Mouse (Mus musculus) spleen, adult 12 weeks (tissue): Measurements from ENCODE around the gene Adam11.

Source experiments
- DNase-seq: peaks from one replicate; pipeline ENCODE4 v3.0.0; 2022; ENCODE audit warnings: low spot score

Gene Adam11

GRCm38 (mm10) chr11:102779081-102779638, 17.9 kb downstream of the Adam11 start:
- no peak for DNase-seq

- no peak for DNase-seq
Observed at GRCm38 (mm10) chr11:102779824-102780223, 18.6 kb downstream of the Adam11 start.

DNA sequence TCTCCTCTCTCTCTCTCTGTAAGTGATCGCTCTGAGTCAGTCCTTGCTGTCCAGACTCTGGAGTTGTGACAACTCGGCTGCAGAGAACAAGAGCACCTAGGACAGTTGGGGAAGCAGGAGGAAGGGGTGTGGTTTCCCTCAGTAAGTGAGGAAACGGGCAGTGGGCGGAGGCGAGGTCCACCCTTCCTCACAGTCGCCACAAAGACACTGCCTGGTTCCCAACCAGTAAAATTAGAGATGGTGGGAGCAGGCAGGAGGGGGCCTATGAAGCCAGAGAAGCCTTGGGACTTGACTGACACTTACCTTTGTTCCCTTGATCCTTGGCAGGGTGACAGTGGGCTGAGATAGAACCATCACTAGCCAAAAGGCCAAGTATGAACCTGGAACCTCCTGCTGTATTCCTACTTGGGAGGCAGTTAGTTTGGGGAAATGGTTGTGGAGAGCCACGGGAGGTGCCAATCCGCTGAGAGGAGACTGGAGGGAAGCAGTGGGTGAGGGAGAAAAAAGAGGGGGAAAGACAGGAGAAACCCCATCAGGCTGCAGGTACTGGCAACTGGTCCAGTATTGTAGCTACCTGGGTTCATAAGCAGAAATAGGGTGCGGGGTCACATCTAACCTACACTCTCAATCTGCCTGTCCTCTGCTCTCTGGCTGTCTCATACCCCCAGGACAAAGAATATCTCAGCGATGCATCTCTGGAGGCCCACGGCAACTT, 19.2 kb downstream of the Adam11 start:
- no peak for DNase-seq

- DNase-seq = no peak
Observed at GRCm38 (mm10) chr11:102780986-102781351, 19.7 kb downstream of the Adam11 start.

DNA sequence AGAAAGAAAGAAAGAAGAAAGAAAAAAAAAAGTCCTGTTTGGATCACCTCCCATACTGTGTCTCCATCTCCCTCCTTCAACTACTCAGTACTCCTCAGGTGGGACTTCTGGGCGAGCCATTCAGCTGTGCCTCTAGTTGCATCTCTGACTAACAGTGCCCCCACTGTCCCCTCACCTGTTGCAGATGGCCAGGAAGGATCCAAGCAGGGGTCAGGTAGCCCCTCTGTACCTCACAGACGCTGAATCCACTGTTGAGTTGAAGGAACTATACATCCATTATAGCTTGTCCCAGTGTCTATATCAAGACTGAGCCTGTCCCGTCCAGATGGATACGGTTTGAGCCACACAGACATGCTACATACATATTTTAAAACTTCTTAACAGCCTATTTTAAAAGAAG, 20.3 kb downstream of the Adam11 start:
- no peak for DNase-seq

GRCm38 (mm10) chr11:102783443-102783842, 22.2 kb downstream of the Adam11 start:
- DNase-seq = no peak

DNA sequence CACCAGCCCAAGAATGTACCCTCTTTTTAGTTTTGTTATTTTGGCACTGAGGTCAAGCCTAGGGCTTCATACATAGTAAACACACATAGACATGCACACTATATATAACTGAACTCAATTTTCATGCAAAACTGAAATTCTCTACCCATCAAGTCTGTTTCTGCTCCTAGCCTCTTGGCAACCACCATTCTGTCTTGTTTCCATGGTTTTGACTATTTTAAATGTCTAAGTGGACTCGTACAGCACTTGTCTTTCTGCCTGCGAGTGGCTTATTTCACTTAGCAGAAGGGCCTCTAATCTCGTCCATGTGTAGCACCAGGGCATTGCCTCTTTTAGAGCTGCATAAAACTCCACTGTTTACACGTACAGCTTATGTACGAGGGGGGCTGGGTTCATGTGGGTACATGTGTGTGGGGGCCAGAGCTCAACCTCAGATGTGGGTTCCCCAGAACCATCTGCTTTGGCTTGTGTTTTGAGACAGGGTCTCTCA, 26.5 kb downstream of the Adam11 start:
- no peak for DNase-seq

GRCm38 (mm10) chr11:102791682-102792445, 30.6 kb downstream of the Adam11 start:
- no peak for DNase-seq

DNA sequence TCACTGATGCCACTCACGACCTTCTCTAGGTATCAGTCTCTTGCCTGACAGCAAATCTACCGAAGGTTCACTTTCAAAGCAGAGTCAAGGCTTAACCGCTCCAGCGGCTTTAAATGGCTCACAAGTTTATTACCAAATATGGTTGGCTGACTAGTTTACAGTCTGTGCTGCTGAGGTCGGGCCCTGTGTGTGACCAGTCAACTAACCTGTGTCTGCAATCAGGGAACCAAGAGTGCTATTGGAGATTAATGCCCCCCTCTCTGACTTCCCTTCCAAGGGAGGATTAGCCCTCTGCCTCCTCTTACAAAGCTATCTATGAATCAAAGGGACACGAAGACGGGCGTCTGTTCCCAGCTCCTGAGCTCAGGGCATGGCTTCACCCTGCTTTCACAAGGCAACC, 32.9 kb downstream of the Adam11 start:
- no peak for DNase-seq

GRCm38 (mm10) chr11:102803453-102803852, 42.2 kb downstream of the Adam11 start:
- no peak for DNase-seq

GRCm38 (mm10) chr11:102808246-102808645, 47.0 kb downstream of the Adam11 start:
- no peak for DNase-seq

GRCm38 (mm10) chr11:102810721-102811485, 49.7 kb downstream of the Adam11 start:
- DNase-seq = no peak

DNA sequence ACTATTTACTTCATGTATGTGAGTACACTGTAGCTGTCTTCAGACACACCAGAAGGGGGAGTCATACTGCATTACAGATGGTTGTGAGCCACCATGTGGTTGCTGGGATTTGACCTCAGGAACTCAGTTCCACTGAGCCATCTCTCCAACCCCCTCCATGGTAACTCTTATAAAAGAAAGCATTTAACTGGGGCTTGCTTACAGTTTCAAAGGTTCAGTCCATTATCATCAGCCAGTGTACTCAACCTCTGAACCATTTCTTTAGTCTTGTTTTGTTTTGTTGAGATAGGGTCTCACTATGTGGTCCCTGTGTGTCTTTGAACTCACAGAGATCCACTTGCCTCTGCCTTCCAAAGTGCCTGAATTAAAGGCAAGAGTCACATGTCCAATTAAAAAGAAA, 53.6 kb downstream of the Adam11 start:
- DNase-seq = no peak

GRCm38 (mm10) chr11:102818121-102819020, 57.1 kb downstream of the Adam11 start:
- no peak for DNase-seq

GRCm38 (mm10) chr11:102819021-102819782, 58.0 kb downstream of the Adam11 start, which contains the start of gene Gjc1:
TSS of gene Gjc1 (minus strand) at chr11:102819700.
- no peak for DNase-seq

- DNase-seq = no peak
Observed at GRCm38 (mm10) chr11:102819783-102820385, 58.6 kb downstream of the Adam11 start.

DNA sequence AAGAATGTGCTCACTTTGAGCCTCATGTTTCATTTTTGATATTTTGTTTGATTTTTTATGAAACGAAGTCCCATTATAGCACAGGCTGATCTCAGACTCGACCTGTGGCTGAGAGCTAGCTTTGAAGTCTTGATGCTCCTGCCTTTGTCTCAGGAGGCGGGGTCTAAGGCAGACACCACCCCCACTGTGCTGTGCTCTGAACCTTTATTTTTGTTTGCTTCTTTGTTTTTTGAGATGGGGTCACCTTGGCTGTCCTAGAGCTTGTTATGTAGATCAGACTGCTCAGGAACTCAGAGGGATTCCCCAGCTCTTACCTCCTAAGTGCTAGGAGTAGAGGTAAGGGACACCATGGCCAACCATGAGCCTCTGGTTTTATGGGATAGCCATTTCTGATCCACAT, 59.2 kb downstream of the Adam11 start:
- no peak for DNase-seq

- DNase-seq = no peak
Observed at GRCm38 (mm10) chr11:102821231-102821630, 60.0 kb downstream of the Adam11 start.

GRCm38 (mm10) chr11:102826476-102826875, 65.2 kb downstream of the Adam11 start:
- DNase-seq = no peak

DNA sequence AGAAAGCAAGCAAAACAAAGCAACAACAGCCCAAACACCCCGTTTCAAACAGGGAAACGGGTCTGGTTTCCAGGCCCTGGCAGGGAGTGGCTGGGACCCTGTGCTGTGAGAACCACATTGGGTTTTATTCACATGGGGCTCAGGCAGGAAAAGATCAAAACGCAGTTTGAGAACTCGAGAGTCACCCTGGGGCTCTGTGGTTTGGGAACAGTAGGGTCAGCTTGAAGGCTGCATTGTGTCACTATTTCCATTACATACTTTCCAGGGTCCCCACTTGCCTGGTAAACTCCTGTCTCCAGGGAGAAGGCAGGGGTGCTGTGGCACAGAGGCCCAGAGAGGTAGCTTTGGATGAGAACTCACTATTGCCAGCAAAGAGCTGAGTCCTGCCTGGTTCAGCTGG, 65.9 kb downstream of the Adam11 start:
- no peak for DNase-seq
